Mouse (Mus musculus) frontal cortex, postnatal 10 days (tissue): Measurements from ENCODE around the gene Wscd1.

Experiments
- DNase-seq, 2 experiments: peaks; one replicate each; pipeline ENCODE4 v3.0.0; 2022; ENCODE audit warnings: low spot score in 2 of 2, mixed read lengths in 1 of 2

Wscd1 gene

GRCm38 (mm10) chr11:71822031-71822430 is 72.3 kb downstream of the Wscd1 start:
- no peak for DNase-seq

- DNase-seq: no peak
Observed at GRCm38 (mm10) chr11:71824971-71825370, 75.3 kb downstream of the Wscd1 start.
